8 mouse cellular contexts compared by ENCODE assay signal in genomic region chr10:127615591-127615990, GRCm38 (mm10). TPM values are rescaled to one million over a fixed set of nuclear protein-coding genes. Genes with fewer than 3 reads are reported as not detected.
DNase-seq lines count a peak whose midpoint lies in the region; ATAC-seq and TF ChIP-seq lines count a peak whose summit lies in the region.

No protein-coding gene starts in this region.

- ATAC-seq in kidney, embryonic 14.5 days (ENCODE audit: low FRiP score, low TSS enrichment) = no peak
- peak; percentile 28; the same call in 1 of the 2 replicates for ATAC-seq in forebrain, postnatal 0 days
- ATAC-seq in hindbrain, embryonic 15.5 days (ENCODE audit: low FRiP score, low read depth) = no peak
- no peak for ATAC-seq in neural tube, embryonic 13.5 days (ENCODE audit: low read depth)

- no peak overlapping the region for H3K4me3 ChIP-seq in kidney, embryonic 14.5 days (ENCODE audit: low read length)
- H3K4me3 ChIP-seq in forebrain, postnatal 0 days (ENCODE audit: low read depth, low read length) = no peak overlapping the region
- H3K4me3 ChIP-seq in hindbrain, embryonic 15.5 days = no peak overlapping the region
- no peak overlapping the region for H3K4me3 ChIP-seq in neural tube, embryonic 13.5 days

- TF ChIP-seq CTCF in forebrain, postnatal 0 days (IDR thresholded peaks at IDR 0.05; ENCODE audit: low read depth) = no peak

- H3K36me3 ChIP-seq in kidney, embryonic 14.5 days (ENCODE audit: control insufficient read depth, insufficient read depth, low read length) = peaks cover 16% of the 10 kb centered on the region
- H3K36me3 ChIP-seq in forebrain, postnatal 0 days (ENCODE audit: insufficient read depth) = peaks cover 25% of the 10 kb centered on the region
- H3K36me3 ChIP-seq in hindbrain, embryonic 15.5 days = peaks cover 18% of the 10 kb centered on the region
- H3K36me3 ChIP-seq in neural tube, embryonic 13.5 days = peaks cover 28% of the 10 kb centered on the region

- no peaks in the 10 kb centered on the region for H3K27me3 ChIP-seq in kidney, embryonic 14.5 days (ENCODE audit: control insufficient read depth, insufficient read depth, low read length)
- H3K27me3 ChIP-seq in forebrain, postnatal 0 days (ENCODE audit: insufficient read depth, low read length) = no peaks in the 10 kb centered on the region
- no peaks in the 10 kb centered on the region for H3K27me3 ChIP-seq in hindbrain, embryonic 15.5 days
- H3K27me3 ChIP-seq in neural tube, embryonic 13.5 days = no peaks in the 10 kb centered on the region

- peaks cover 60% of the 10 kb centered on the region for H3K4me1 ChIP-seq in kidney, embryonic 14.5 days (ENCODE audit: control insufficient read depth, insufficient read depth, low read length)
- peaks cover 32% of the 10 kb centered on the region for H3K4me1 ChIP-seq in forebrain, postnatal 0 days (ENCODE audit: insufficient read depth)
- H3K4me1 ChIP-seq in hindbrain, embryonic 15.5 days (replicated peaks) = peaks cover 62% of the 10 kb centered on the region
- peaks cover 68% of the 10 kb centered on the region for H3K4me1 ChIP-seq in neural tube, embryonic 13.5 days (replicated peaks)

- 58% methylated on average over 3 of the region's 3 CpGs for WGBS in kidney, embryonic 14.5 days
- WGBS in forebrain, postnatal 0 days = 53% methylated on average over 3 of the region's 3 CpGs
- 42% methylated on average over 3 of the region's 3 CpGs for WGBS in hindbrain, embryonic 15.5 days
- WGBS in neural tube, embryonic 13.5 days = 55% methylated on average over 3 of the region's 3 CpGs

- H3K9ac ChIP-seq in kidney, embryonic 14.5 days (ENCODE audit: low read depth, low read length) = no peak overlapping the region; the same call in 1 of the 2 replicates
- H3K9ac ChIP-seq in forebrain, postnatal 0 days = no peak overlapping the region
- H3K9ac ChIP-seq in hindbrain, embryonic 15.5 days = 0 out of 2 replicates have a peak overlapping the region, but pooled peaks have one; percentile 5
- H3K9ac ChIP-seq in neural tube, embryonic 13.5 days = peak overlapping the region; percentile 6; the same call in 1 of the 2 replicates

- H3K9me3 ChIP-seq in kidney, embryonic 14.5 days (ENCODE audit: control insufficient read depth, low read length) = no peaks in the 10 kb centered on the region
- no peaks in the 10 kb centered on the region for H3K9me3 ChIP-seq in forebrain, postnatal 0 days (ENCODE audit: low read length)
- no peaks in the 10 kb centered on the region for H3K9me3 ChIP-seq in hindbrain, embryonic 15.5 days
- no peaks in the 10 kb centered on the region for H3K9me3 ChIP-seq in neural tube, embryonic 13.5 days

- H3K27ac ChIP-seq in kidney, embryonic 14.5 days (ENCODE audit: low read depth, low read length) = peak overlapping the region; percentile 78
- peak overlapping the region; percentile 73 for H3K27ac ChIP-seq in forebrain, postnatal 0 days (ENCODE audit: low read depth, low read length)
- H3K27ac ChIP-seq in hindbrain, embryonic 15.5 days (replicated peaks) = peak overlapping the region; percentile 77
- H3K27ac ChIP-seq in neural tube, embryonic 13.5 days (replicated peaks) = peak overlapping the region; percentile 53

- H3K4me2 ChIP-seq in kidney, embryonic 14.5 days (replicated peaks; ENCODE audit: low read depth, low read length) = no peak overlapping the region
- H3K4me2 ChIP-seq in forebrain, postnatal 0 days (ENCODE audit: low read depth) = no peak overlapping the region
- H3K4me2 ChIP-seq in hindbrain, embryonic 15.5 days = 0 out of 2 replicates have a peak overlapping the region, but pooled peaks have one; percentile 10
- peak overlapping the region; percentile 86 for H3K4me2 ChIP-seq in neural tube, embryonic 13.5 days

- no peak for DNase-seq in kidney, adult 8-10 months
- peak; percentile 53 for DNase-seq in NIH3T3 (ENCODE audit: low read depth)
- DNase-seq in forebrain, postnatal 0 days = no peak
- DNase-seq in right cerebral cortex, postnatal 36 days (ENCODE audit: low spot score in 2 of 2) = no peak
- DNase-seq in cerebellum, postnatal 4 days (ENCODE audit: low spot score in 2 of 2) = no peak

RNA-seq across cellular contexts. Expression of gene Lrp1, which starts 5.4 kb away (rescaled TPM):
- polyA plus RNA-seq in kidney, embryonic 14.5 days (2014; fragmentation: Nextera tagmentation; extraction: Ambion mirVana) = 44.2 and 54.9 TPM in 2 replicates
- total RNA-seq in forebrain, postnatal 0 days (2014; rRNA removed) = 183 and 228 TPM in 2 replicates
- polyA plus RNA-seq in forebrain, postnatal 0 days (2015; fragmentation: Nextera tagmentation; extraction: Ambion mirVana) = 42.2 and 70.4 TPM in 2 replicates
- polyA plus RNA-seq in hindbrain, embryonic 15.5 days (2015; fragmentation: Nextera tagmentation; extraction: Ambion mirVana) = 102 and 114 TPM in 2 replicates
- polyA plus RNA-seq in neural tube, embryonic 13.5 days (2015; fragmentation: Nextera tagmentation; extraction: Ambion mirVana) = 80.9 and 110 TPM in 2 replicates

RNA-seq across cellular contexts. Expression of gene Stat6, which starts 27.2 kb away (rescaled TPM):
- 14.0 and 18.9 TPM in 2 replicates for polyA plus RNA-seq in kidney, embryonic 14.5 days (2014; fragmentation: Nextera tagmentation; extraction: Ambion mirVana)
- 4.6 and 5.4 TPM in 2 replicates for total RNA-seq in forebrain, postnatal 0 days (2014; rRNA removed)
- polyA plus RNA-seq in forebrain, postnatal 0 days (2015; fragmentation: Nextera tagmentation; extraction: Ambion mirVana) = 4.3 and 4.4 TPM in 2 replicates
- 6.2 and 6.3 TPM in 2 replicates for polyA plus RNA-seq in hindbrain, embryonic 15.5 days (2015; fragmentation: Nextera tagmentation; extraction: Ambion mirVana)
- 5.9 and 6.0 TPM in 2 replicates for polyA plus RNA-seq in neural tube, embryonic 13.5 days (2015; fragmentation: Nextera tagmentation; extraction: Ambion mirVana)

RNA-seq across cellular contexts. Expression of gene Nemp1, which starts 51.1 kb away (rescaled TPM):
- polyA plus RNA-seq in kidney, embryonic 14.5 days (2014; fragmentation: Nextera tagmentation; extraction: Ambion mirVana) = 7.6 and 12.4 TPM in 2 replicates
- total RNA-seq in forebrain, postnatal 0 days (2014; rRNA removed) = 3.4 and 6.1 TPM in 2 replicates
- 2.8 and 3.2 TPM in 2 replicates for polyA plus RNA-seq in forebrain, postnatal 0 days (2015; fragmentation: Nextera tagmentation; extraction: Ambion mirVana)
- 3.1 and 3.4 TPM in 2 replicates for polyA plus RNA-seq in hindbrain, embryonic 15.5 days (2015; fragmentation: Nextera tagmentation; extraction: Ambion mirVana)
- 3.3 and 3.6 TPM in 2 replicates for polyA plus RNA-seq in neural tube, embryonic 13.5 days (2015; fragmentation: Nextera tagmentation; extraction: Ambion mirVana)

RNA-seq across cellular contexts. Expression of gene Nab2, which starts 52.8 kb away (rescaled TPM):
- 19.0 and 19.8 TPM in 2 replicates for polyA plus RNA-seq in kidney, embryonic 14.5 days (2014; fragmentation: Nextera tagmentation; extraction: Ambion mirVana)
- total RNA-seq in forebrain, postnatal 0 days (2014; rRNA removed) = 12.9 and 14.4 TPM in 2 replicates
- polyA plus RNA-seq in forebrain, postnatal 0 days (2015; fragmentation: Nextera tagmentation; extraction: Ambion mirVana) = 4.5 and 4.8 TPM in 2 replicates
- 2.5 and 2.7 TPM in 2 replicates for polyA plus RNA-seq in hindbrain, embryonic 15.5 days (2015; fragmentation: Nextera tagmentation; extraction: Ambion mirVana)
- polyA plus RNA-seq in neural tube, embryonic 13.5 days (2015; fragmentation: Nextera tagmentation; extraction: Ambion mirVana) = 4.0 and 4.5 TPM in 2 replicates

Comparison
In these comparisons a context has a peak if more than half of its experiments do, and no peak if none do; other contexts are left out.
1. H3K4me2 ChIP-seq: peak in hindbrain, embryonic 15.5 days (single experiment) and neural tube, embryonic 13.5 days (single experiment); none in kidney, embryonic 14.5 days (single experiment) and forebrain, postnatal 0 days (single experiment).
2. H3K9ac ChIP-seq: peak in hindbrain, embryonic 15.5 days (single experiment) and neural tube, embryonic 13.5 days (single experiment); none in kidney, embryonic 14.5 days (single experiment) and forebrain, postnatal 0 days (single experiment).
3. Peak in every context shown above with its lines, with median percentiles within 50 percentile points of each other: H3K27ac ChIP-seq.